Mouse (Mus musculus): Measurements from ENCODE around the gene Dhrs3. TPM values are rescaled to one million over a fixed set of nuclear protein-coding genes. Genes with fewer than 3 reads are reported as not detected.

Gene Dhrs3
- total and polyA plus RNA-seq, 3 experiments: 7.9 to 37.7 (median 10.5) TPM

GRCm38 (mm10) chr4:144950883-144951282 lies 58.3 kb downstream of the Dhrs3 start:
- in situ Hi-C loops (cut with MboI; ENCODE audit: low pct_ligation_motif_present, low pct_unique_long_range_greater_than_20kb, low sequenced_read_pairs): no loop called here

GRCm38 (mm10) chr4:144951859-144952258 lies 59.2 kb downstream of the Dhrs3 start:
- no peak for TF ChIP-seq ETS1 (conservative IDR thresholded peaks at IDR 0.05; ENCODE audit: low read depth, low read length)
- no peak for TF ChIP-seq POLR2AphosphoS2 (IDR thresholded peaks at IDR 0.05; ENCODE audit: low read depth, low read length)
- TF ChIP-seq USF1 (IDR thresholded peaks at IDR 0.05; ENCODE audit: low read depth, low read length): no peak
- no peak for TF ChIP-seq MXI1 (IDR thresholded peaks at IDR 0.05; ENCODE audit: low read depth, low read length)
- no peak for TF ChIP-seq BHLHE40 (IDR thresholded peaks at IDR 0.05; ENCODE audit: low read depth, low read length)
- TF ChIP-seq NRF1 (IDR thresholded peaks at IDR 0.05; ENCODE audit: low read depth, low read length): no peak
- TF ChIP-seq SIN3A (IDR thresholded peaks at IDR 0.05; ENCODE audit: low read length): no peak
- TF ChIP-seq UBTF (IDR thresholded peaks at IDR 0.05; ENCODE audit: low read depth, low read length): no peak
- TF ChIP-seq ZMIZ1 (IDR thresholded peaks at IDR 0.05; ENCODE audit: low read depth, low read length): no peak
- TF ChIP-seq E2F4 (IDR thresholded peaks at IDR 0.05; ENCODE audit: insufficient replicate concordance, low read depth, low read length): no peak
- TF ChIP-seq TCF12 (IDR thresholded peaks at IDR 0.05; ENCODE audit: low read depth, low read length): no peak
- TF ChIP-seq RCOR1 (conservative IDR thresholded peaks at IDR 0.05; ENCODE audit: low read depth, low read length): no peak
- no peak for TF ChIP-seq MAZ (IDR thresholded peaks at IDR 0.05; ENCODE audit: low read depth, low read length)
- TF ChIP-seq ZC3H11A (IDR thresholded peaks at IDR 0.05; ENCODE audit: low read depth, low read length): no peak
- no peak for TF ChIP-seq CTCF (conservative IDR thresholded peaks at IDR 0.05 in 1 of 2, IDR thresholded peaks at IDR 0.05 in 1 of 2; ENCODE audit: low read depth in 2 of 2, low read length in 2 of 2)
- no peak for TF ChIP-seq SMC3 (IDR thresholded peaks at IDR 0.05; ENCODE audit: low read depth, low read length)
- TF ChIP-seq MEF2A (IDR thresholded peaks at IDR 0.05; ENCODE audit: borderline replicate concordance, low read depth, low read length): no peak
- TF ChIP-seq MAX (IDR thresholded peaks at IDR 0.05; ENCODE audit: low read length): no peak
- no peaks in the 10 kb centered on the region for H3K79me2 ChIP-seq (replicated peaks; ENCODE audit: control insufficient read depth, extremely low read depth, insufficient read depth, poor library complexity, severe bottlenecking)
- H3K4me1 ChIP-seq (ENCODE audit: control insufficient read depth in 1 of 2, insufficient read depth in 2 of 2): peaks cover 7 to 16% of the 10 kb centered on the region in 2 experiments; a peak in 3 of 4 replicates
- no peak overlapping the region for H3K4me2 ChIP-seq (ENCODE audit: insufficient read depth, low read depth, poor library complexity, severe bottlenecking)
- H3K27me3 ChIP-seq (replicated peaks): no peaks in the 10 kb centered on the region
- H3K36me3 ChIP-seq (replicated peaks in 1 of 2; ENCODE audit: control insufficient read depth in 1 of 2, insufficient read depth in 1 of 2, low read length in 1 of 2): no peaks in the 10 kb centered on the region
- dilution Hi-C loops (cut with MboI; ENCODE audit: extremely low pct_ligation_motif_present, extremely low pct_unique_long_range_greater_than_20kb, low sequenced_read_pairs) (no loop called here), in situ Hi-C loops (cut with MboI; ENCODE audit: low pct_ligation_motif_present, low pct_unique_long_range_greater_than_20kb, low sequenced_read_pairs) (no loop called here)
- no peak for DNase-seq (ENCODE audit: extremely low read depth)
- H3K9me3 ChIP-seq (replicated peaks; ENCODE audit: low read length): no peaks in the 10 kb centered on the region
- H3K9ac ChIP-seq (ENCODE audit: insufficient read depth, low read depth): no peak overlapping the region
- no peak overlapping the region for H3K27ac ChIP-seq (ENCODE audit: insufficient read depth, low read depth)
- no peak overlapping the region for H3K4me3 ChIP-seq (replicated peaks in 1 of 3; ENCODE audit: low read depth in 2 of 3, low read length in 2 of 3, poor library complexity in 1 of 3)

More at GRCm38 (mm10) chr4:144950883-144951282, 58.3 kb downstream of the Dhrs3 start:
- Histone ChIP-seq H3K9me3 (replicated peaks; ENCODE audit: low read length) (no peaks in the 10 kb centered on the region), H3K79me2 (replicated peaks; ENCODE audit: control insufficient read depth, extremely low read depth, insufficient read depth, poor library complexity, severe bottlenecking) (no peaks in the 10 kb centered on the region), H3K4me1 (ENCODE audit: control insufficient read depth in 1 of 2, insufficient read depth in 2 of 2) (peaks cover 7 to 16% of the 10 kb centered on the region in 2 experiments; a peak in 3 of 4 replicates), H3K4me3 (replicated peaks in 1 of 3; ENCODE audit: low read depth in 2 of 3, low read length in 2 of 3, poor library complexity in 1 of 3) (no peak overlapping the region), H3K36me3 (replicated peaks in 1 of 2; ENCODE audit: control insufficient read depth in 1 of 2, insufficient read depth in 1 of 2, low read length in 1 of 2) (no peaks in the 10 kb centered on the region), H3K27me3 (replicated peaks) (no peaks in the 10 kb centered on the region), H3K4me2 (ENCODE audit: insufficient read depth, low read depth, poor library complexity, severe bottlenecking) (no peak overlapping the region), H3K9ac (ENCODE audit: insufficient read depth, low read depth) (no peak overlapping the region), H3K27ac (ENCODE audit: insufficient read depth, low read depth) (no peak overlapping the region)
- no peak for DNase-seq (ENCODE audit: extremely low read depth)
- dilution Hi-C loops (cut with MboI; ENCODE audit: extremely low pct_ligation_motif_present, extremely low pct_unique_long_range_greater_than_20kb, low sequenced_read_pairs): no loop called here
- TF ChIP-seq NRF1 (IDR thresholded peaks at IDR 0.05; ENCODE audit: low read depth, low read length) (no peak), TCF12 (IDR thresholded peaks at IDR 0.05; ENCODE audit: low read depth, low read length) (no peak), ETS1 (conservative IDR thresholded peaks at IDR 0.05; ENCODE audit: low read depth, low read length) (no peak), CHD2 (IDR thresholded peaks at IDR 0.05; ENCODE audit: low read length) (no peak), POLR2AphosphoS2 (IDR thresholded peaks at IDR 0.05; ENCODE audit: low read depth, low read length) (no peak), E2F4 (IDR thresholded peaks at IDR 0.05; ENCODE audit: insufficient replicate concordance, low read depth, low read length) (no peak), USF2 (conservative IDR thresholded peaks at IDR 0.05; ENCODE audit: low read depth, low read length) (no peak), GABPA (IDR thresholded peaks at IDR 0.05; ENCODE audit: insufficient replicate concordance, low read depth, low read length) (no peak), KAT2A (IDR thresholded peaks at IDR 0.05; ENCODE audit: insufficient replicate concordance, low read length) (no peak), SMC3 (IDR thresholded peaks at IDR 0.05; ENCODE audit: low read depth, low read length) (no peak), RCOR1 (conservative IDR thresholded peaks at IDR 0.05; ENCODE audit: low read depth, low read length) (no peak), CTCF (conservative IDR thresholded peaks at IDR 0.05 in 1 of 2, IDR thresholded peaks at IDR 0.05 in 1 of 2; ENCODE audit: low read depth in 2 of 2, low read length in 2 of 2) (no peak), MEF2A (IDR thresholded peaks at IDR 0.05; ENCODE audit: borderline replicate concordance, low read depth, low read length) (no peak), IRF4 (IDR thresholded peaks at IDR 0.05; ENCODE audit: low read depth, low read length) (no peak), ZKSCAN1 (IDR thresholded peaks at IDR 0.05; ENCODE audit: borderline replicate concordance, low read depth, low read length) (no peak), UBTF (IDR thresholded peaks at IDR 0.05; ENCODE audit: low read depth, low read length) (no peak), ZMIZ1 (IDR thresholded peaks at IDR 0.05; ENCODE audit: low read depth, low read length) (no peak), BHLHE40 (IDR thresholded peaks at IDR 0.05; ENCODE audit: low read depth, low read length) (no peak), SIN3A (IDR thresholded peaks at IDR 0.05; ENCODE audit: low read length) (no peak)
